Mouse (Mus musculus) heart, embryonic 11.5 days (tissue): ENCODE data around the gene Hist1h4f. TPM values are rescaled to one million over a fixed set of nuclear protein-coding genes. Genes with fewer than 3 reads are reported as not detected.
"Not testable (repeated sequence)": the region's sequence is repeated elsewhere in the genome, so short reads cannot be mapped to it uniquely, and the experiment has no call there.

Experiments
- ATAC-seq: fragments of 200-750 bp; cut with Nextera tagmentation; replicated peaks from 2 replicates; pipeline ENCODE4 v1.8.0; 2017; ENCODE audit warnings: moderate library complexity; ENCODE audit not compliant: insufficient number of reproducible peaks, low FRiP score, low TSS enrichment
- H3K27ac ChIP-seq: fragments of 300-500 bp; sonication (generic); 2 replicates; pipeline ENCODE4 v1.5.1; 2014; ENCODE audit warnings: mild to moderate bottlenecking, low read depth, low read length
- H3K27me3 ChIP-seq: fragments of 300-500 bp; sonication (generic); 2 replicates; pipeline ENCODE4 v1.6.1; 2014; ENCODE audit warnings: mild to moderate bottlenecking, low read length, mixed read lengths; ENCODE audit not compliant: control insufficient read depth, insufficient read depth
- H3K36me3 ChIP-seq: fragments of 300-500 bp; sonication (generic); 2 replicates; pipeline ENCODE4 v1.6.1; 2014; ENCODE audit warnings: mild to moderate bottlenecking, low read length, moderate library complexity, mixed read lengths; ENCODE audit not compliant: control insufficient read depth, insufficient read depth
- H3K4me1 ChIP-seq: fragments of 300-500 bp; sonication (generic); 2 replicates; pipeline ENCODE4 v1.6.1; 2014; ENCODE audit warnings: low read length; ENCODE audit not compliant: control insufficient read depth, insufficient read depth
- H3K4me2 ChIP-seq: fragments of 300-500 bp; sonication (generic); 2 replicates; pipeline ENCODE4 v1.6.1; 2014; ENCODE audit warnings: mild to moderate bottlenecking, moderate library complexity
- H3K4me3 ChIP-seq: fragments of 300-500 bp; sonication (generic); 2 replicates; pipeline ENCODE4 v1.5.1; 2014; ENCODE audit warnings: low read depth, low read length
- H3K9ac ChIP-seq: fragments of 300-500 bp; sonication (generic); 2 replicates; pipeline ENCODE4 v1.6.1; 2014; ENCODE audit warnings: mild to moderate bottlenecking, low read depth, low read length, moderate library complexity
- H3K9me3 ChIP-seq: fragments of 300-500 bp; sonication (generic); replicated peaks from 2 replicates; pipeline ENCODE4 v1.6.1; 2016; ENCODE audit warnings: low read length; ENCODE audit not compliant: control insufficient read depth
- WGBS: fragments of 180-500 bp; shearing (Covaris S2); extraction: QIAGEN DNeasy Blood & Tissue Kit; methylation state at CpG from one replicate; pipeline ENCODE4 v1.1.7; 2014; ENCODE audit not compliant: insufficient replicate concordance; 5-methylcytosine and 5-hydroxymethylcytosine counted together
- polyA plus RNA-seq: library from polyadenylated mRNA; unstranded; fragments of >200 nt; fragmentation: Nextera tagmentation; extraction: Ambion mirVana; gene quantifications from 2 replicates; pipeline ENCODE4 v1.2.1, GENCODE M21; 2014

Hist1h4f gene
- polyA plus RNA-seq, 1 experiment from 2014 or later = not detected

DNA sequence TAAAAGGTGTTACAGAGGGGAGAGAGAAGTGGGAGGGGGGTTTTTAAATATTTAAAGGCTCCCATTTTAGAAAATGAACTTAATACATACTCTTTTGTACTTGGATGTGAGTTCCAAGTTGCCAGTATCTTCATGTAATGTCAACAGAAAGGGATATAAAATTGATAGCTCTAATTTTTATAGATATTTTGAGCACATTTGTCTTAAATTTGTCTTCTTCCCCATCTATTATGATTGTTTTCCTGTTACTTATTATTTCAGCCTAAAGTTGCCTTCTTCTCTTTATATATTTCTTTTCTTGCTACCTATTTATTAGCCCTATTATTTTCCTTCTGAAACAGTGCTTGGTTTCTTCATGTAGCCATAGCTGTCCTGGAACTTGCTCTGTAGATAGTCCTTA, 1.5 kb upstream of the Hist1h4f start, which contains the start of gene Hist1h1d:
Gene Hist1h1d (plus strand): TSS at position 301 of the 400 bp plus-strand sequence.
- peak within 1 kb of the TSS; percentile 49; the same call in 1 of the 2 replicates for H3K9ac ChIP-seq
- H3K9me3 ChIP-seq = no peaks in the 10 kb centered on the region
- peaks cover 7% of the 10 kb centered on the region; the same call in 1 of the 2 replicates for H3K4me1 ChIP-seq
- ATAC-seq = no peak
- no peaks in the 10 kb centered on the region for H3K27me3 ChIP-seq
- H3K27ac ChIP-seq = peak within 1 kb of the TSS; percentile 98
- peak within 1 kb of the TSS; percentile 71 for H3K4me2 ChIP-seq
- peak within 1 kb of the TSS; percentile 47; the same call in 1 of the 2 replicates for H3K4me3 ChIP-seq
- no peaks in the 10 kb centered on the region for H3K36me3 ChIP-seq

DNA sequence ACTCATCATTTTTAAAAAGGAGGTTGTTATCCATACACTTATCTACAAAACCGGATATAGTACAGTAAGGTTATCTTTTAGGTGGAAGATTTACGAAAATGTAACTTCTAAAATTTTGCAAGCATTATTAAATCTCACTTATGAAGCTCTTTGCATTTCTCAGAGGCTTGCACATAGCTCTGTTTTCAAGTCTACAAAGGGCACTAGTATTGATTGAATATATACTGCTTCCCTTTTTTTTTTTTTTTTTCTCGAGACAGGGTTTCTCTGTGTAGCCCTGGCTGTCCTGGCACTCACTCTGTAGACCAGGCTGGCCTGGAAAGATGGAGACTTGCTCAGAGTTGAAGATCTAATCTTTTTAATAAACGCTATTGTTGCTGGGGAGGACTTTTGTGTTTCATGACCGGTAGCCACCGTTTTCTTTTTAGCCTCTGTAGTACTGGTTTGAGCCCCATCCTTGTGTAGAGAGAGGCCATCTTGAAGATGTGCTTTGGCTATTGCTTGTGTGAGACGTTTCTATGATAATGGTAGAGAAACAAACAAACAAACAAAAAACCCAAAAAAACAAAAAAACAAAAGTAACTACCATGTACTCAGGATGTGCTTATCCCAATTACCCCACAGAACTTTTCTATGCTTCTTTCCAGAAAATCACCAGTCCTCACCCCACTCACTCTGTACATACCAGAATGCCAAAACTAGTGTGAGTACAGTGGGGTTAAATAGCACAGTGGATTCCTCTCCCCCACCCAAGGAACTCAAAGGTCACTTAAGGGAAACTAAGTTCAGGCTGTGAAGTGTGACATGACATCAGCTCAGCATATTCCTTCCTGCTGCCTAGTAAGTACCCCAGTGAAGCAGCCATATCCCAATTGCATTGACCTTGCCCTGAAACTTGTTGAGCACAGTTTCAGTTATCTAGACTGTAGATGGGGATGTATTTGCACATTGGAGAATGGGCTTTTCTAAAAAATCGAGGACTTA, 775 bp upstream of the Hist1h4f start:
- Histone ChIP-seq H3K9ac (peak overlapping the region; percentile 77), H3K27me3 (no peaks in the 10 kb centered on the region), H3K36me3 (no peaks in the 10 kb centered on the region), H3K4me2 (peak overlapping the region; percentile 71), H3K4me3 (peak overlapping the region; percentile 47), H3K4me1 (peaks cover 7% of the 10 kb centered on the region; the same call in 1 of the 2 replicates), H3K27ac (peak overlapping the region; percentile 89), H3K9me3 (no peaks in the 10 kb centered on the region)
- ATAC-seq = no peak
- WGBS = 49% methylated on average over 8 of the region's 8 CpGs

DNA sequence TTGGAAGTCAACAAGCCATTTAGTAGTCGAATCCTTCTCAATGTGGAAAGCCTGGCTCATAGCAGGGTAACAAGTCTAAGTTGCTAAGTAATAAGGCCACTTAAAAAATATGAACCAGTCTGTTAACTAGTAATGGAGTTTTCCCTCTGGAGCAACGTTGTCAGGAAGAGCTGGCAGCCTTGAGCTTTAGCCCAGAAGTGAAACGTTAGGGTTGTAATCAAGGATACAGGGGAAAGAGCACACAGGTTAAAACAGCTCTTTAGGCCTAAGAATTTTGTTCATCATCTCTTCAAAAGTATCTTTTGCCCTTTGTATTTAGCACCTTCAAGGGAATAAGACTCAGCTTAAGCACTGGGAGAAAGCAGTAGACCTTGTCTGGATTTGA, 695 bp downstream of the Hist1h4f start:
- Histone ChIP-seq H3K4me3 (peak overlapping the region; percentile 47), H3K9me3 (no peaks in the 10 kb centered on the region), H3K4me1 (peaks cover 7% of the 10 kb centered on the region; the same call in 1 of the 2 replicates), H3K27ac (peak overlapping the region; percentile 89), H3K36me3 (no peaks in the 10 kb centered on the region), H3K4me2 (peak overlapping the region; percentile 71), H3K9ac (peak overlapping the region; percentile 77), H3K27me3 (no peaks in the 10 kb centered on the region)
- WGBS = 11% methylated on average over 3 of the region's 3 CpGs
- ATAC-seq = no peak

DNA sequence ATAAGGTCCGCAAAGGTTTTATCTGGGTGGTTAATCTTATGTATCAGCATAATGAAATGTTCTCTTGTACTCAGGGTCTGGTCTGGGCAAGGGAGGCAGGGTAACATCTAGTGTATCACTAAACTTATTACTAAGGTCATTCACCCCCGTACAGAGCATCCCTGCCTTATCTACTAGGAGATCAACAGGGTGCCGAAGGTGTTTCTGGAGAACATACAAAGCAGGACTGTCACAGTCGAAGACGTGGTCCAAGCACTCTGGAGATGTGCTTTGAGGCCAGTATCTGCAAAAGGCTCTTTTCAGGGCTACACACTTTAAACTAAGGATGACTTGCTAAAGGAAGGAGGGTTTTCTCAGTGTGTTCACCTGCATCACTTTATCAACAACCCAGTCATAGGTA, 4.8 kb downstream of the Hist1h4f start:
- Histone ChIP-seq H3K27ac (no peak overlapping the region), H3K4me3 (no peak overlapping the region), H3K9me3 (no peaks in the 10 kb centered on the region), H3K36me3 (no peaks in the 10 kb centered on the region), H3K27me3 (no peaks in the 10 kb centered on the region), H3K4me1 (no peaks in the 10 kb centered on the region), H3K4me2 (no peak overlapping the region), H3K9ac (no peak overlapping the region)
- WGBS = 62% methylated on average over 5 of the region's 5 CpGs
- ATAC-seq = no peak

DNA sequence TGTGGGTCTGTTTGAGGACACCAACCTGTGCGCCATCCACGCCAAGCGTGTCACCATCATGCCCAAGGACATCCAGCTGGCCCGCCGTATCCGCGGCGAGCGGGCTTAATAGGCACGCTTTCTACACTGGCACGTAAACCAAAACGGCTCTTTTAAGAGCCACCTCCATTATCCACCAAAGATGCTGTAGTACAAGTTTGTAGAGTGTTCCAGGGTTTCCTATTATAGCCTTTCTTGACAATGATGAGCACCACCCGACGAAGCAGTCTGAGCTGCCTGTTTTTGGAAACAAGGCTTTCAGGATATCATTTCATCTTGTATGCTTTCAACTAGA, 6.7 kb downstream of the Hist1h4f start:
- Histone ChIP-seq H3K4me3 (peak overlapping the region; percentile 51), H3K4me2 (peak overlapping the region; percentile 80), H3K27ac (peak overlapping the region; percentile 57; the same call in 1 of the 2 replicates)
- not testable (repeated sequence) for H3K9ac ChIP-seq, ATAC-seq, H3K9me3 ChIP-seq, H3K36me3 ChIP-seq, H3K4me1 ChIP-seq, H3K27me3 ChIP-seq
- WGBS = 0% methylated on average over 11 of the region's 14 CpGs

DNA sequence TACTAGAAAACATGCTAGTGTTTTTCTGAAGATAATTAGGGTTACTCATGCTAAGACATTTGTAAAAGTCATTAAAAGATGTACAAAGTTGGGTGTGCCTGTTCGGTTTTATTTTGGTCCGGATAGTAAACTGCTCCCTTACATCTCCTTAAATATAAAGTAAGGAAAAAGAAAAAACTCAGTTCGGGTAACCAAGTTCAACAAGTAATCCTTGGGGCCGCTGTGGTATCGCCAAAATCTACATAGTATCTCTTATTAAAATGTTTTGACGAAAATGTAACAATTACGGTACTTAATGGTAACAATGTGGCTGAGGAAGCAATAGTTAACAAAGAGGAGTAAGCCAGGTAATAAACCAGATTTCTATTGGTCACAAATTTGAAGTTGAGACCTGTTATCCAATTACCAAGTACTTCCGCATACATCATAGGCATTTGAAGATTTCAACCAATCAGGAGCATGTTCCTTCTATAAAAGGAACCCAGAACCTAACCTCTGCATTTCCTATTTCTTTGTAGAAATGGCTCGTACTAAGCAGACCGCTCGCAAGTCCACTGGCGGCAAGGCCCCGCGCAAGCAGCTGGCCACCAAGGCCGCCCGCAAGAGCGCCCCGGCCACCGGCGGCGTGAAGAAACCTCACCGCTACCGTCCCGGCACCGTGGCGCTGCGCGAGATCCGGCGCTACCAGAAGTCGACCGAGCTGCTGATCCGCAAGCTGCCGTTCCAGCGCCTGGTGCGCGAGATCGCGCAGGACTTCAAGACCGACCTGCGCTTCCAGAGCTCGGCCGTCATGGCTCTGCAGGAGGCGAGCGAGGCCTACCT, 7.3 kb downstream of the Hist1h4f start, which contains the start of gene Hist1h3f:
Gene Hist1h3f (plus strand): TSS at position 88 of the 822 bp plus-strand sequence.
- under 1% methylated on average over 30 of the region's 45 CpGs for WGBS
- peak within 1 kb of the TSS; percentile 51 for H3K4me3 ChIP-seq
- H3K9me3 ChIP-seq = no peaks in the 10 kb centered on the region
- no peaks in the 10 kb centered on the region for H3K36me3 ChIP-seq
- peak within 1 kb of the TSS; percentile 96 for H3K27ac ChIP-seq
- H3K4me2 ChIP-seq = peak within 1 kb of the TSS; percentile 80
- H3K9ac ChIP-seq = peak within 1 kb of the TSS; percentile 71
- H3K4me1 ChIP-seq = no peaks in the 10 kb centered on the region
- ATAC-seq = peak; percentile 95
- no peaks in the 10 kb centered on the region for H3K27me3 ChIP-seq

DNA sequence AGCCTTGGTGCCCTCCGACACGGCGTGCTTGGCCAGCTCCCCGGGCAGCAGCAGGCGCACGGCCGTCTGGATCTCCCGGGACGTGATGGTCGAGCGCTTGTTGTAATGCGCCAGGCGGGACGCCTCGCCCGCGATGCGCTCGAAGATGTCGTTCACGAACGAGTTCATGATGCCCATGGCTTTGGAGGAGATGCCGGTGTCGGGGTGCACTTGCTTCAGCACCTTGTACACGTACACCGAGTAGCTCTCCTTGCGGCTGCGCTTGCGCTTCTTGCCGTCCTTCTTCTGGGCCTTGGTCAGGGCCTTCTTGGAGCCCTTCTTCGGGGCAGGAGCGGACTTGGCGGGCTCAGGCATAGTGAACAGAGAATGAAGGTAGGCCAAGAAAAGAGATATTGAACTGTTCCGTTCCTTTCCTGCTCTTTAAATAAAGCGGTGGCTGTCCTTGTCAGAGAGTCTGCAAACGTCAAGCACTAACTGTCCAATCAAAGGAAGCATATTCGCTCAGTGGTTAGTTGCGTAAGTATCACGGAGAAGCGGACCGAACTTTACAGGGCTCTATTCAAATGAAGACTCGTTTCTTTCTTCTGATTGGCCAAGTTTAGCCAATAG, 8.3 kb downstream of the Hist1h4f start, which contains the start of gene Hist1h2bh:
Gene Hist1h2bh (minus strand): TSS at position 394 of the 609 bp plus-strand sequence.
- Histone ChIP-seq H3K4me3 (peak within 1 kb of the TSS; percentile 51), H3K9ac (peak within 1 kb of the TSS; percentile 64), H3K27ac (peak within 1 kb of the TSS; percentile 96), H3K4me2 (peak within 1 kb of the TSS; percentile 80)
- not testable (repeated sequence) for H3K36me3 ChIP-seq, H3K4me1 ChIP-seq, H3K27me3 ChIP-seq, H3K9me3 ChIP-seq
- under 1% methylated on average over 25 of the region's 42 CpGs for WGBS
- peak; percentile 89 for ATAC-seq
